Mouse (Mus musculus) adrenal gland, postnatal 36 days (tissue): ENCODE data around the gene Plcl2. TPM values are rescaled to one million over a fixed set of nuclear protein-coding genes. Genes with fewer than 3 reads are reported as not detected.
"Not testable (repeated sequence)": the region's sequence is repeated elsewhere in the genome, so short reads cannot be mapped to it uniquely, and the experiment has no call there.

Experiments used
- DNase-seq, 2 experiments: peaks; one replicate each; pipeline ENCODE4 v3.0.0; 2021; ENCODE audit warnings: mixed read lengths in 1 of 2
- total RNA-seq, 2 experiments: library from RNA; stranded (reverse); gene quantifications; 2 replicates each; pipeline ENCODE4 v1.2.3; 2021

Gene Plcl2
- total RNA-seq, 2 experiments from 2014 or later: 58.9 to 75.0 TPM

DNA sequence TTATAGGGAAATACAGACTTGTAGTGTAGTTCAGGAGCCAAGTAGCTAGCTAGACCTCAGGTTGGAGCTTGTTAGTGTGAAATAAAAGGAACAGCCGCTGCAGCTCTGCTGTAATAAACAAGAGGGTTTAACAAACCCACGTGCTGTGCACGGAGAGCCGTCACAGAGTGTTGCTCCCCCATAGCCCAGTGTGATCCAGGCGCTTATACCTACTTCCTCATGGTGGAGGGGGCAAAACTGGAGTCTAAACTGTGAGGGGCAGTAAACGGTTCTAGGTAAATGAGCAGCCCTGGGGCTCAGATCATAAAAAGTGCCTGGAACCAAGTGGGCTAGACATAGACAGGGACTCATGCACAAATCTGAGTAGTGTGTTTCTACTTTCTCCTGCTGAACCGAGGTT is 165.4 kb downstream of the Plcl2 start:
- no peak for DNase-seq

DNA sequence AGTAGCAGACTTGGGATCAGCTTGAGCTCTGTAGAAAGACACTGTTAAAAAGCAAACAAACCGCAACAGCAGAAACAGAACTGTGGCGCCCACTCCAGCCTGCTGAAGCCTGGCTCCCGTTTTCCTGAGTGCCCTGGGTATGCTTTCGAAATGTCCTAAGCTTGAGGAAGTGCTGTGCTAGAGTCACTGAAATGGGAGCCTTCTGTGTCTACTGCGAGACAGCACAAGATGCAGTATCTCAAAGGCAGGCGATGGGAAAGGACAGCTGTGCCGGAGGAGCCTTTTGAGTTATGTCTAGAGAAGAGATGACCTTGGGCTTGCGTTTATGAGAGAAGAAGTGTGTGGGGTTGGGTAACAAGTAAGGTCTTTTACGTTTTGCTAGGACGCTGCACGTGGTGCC is 166.0 kb downstream of the Plcl2 start:
- DNase-seq: no peak

DNA sequence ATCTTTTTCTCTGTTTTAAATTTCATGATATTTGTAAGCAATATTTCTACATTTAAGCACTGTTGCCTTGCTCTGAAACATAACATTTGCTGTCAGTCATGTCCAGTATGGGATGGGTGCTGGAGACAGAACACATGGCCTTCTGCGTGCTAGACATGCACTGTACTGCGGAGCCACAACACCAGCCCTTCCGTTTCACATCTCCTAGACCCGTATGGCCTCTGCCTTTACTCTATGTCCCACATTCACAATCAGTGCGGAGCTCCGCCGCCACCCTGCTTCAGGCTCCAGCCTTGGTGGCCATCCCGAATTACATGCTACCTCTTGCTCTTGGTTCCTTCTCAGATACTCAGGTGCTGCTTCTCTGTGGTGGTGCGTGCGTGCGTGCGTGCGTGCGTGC is 168.1 kb downstream of the Plcl2 start:
- DNase-seq: no peak

DNA sequence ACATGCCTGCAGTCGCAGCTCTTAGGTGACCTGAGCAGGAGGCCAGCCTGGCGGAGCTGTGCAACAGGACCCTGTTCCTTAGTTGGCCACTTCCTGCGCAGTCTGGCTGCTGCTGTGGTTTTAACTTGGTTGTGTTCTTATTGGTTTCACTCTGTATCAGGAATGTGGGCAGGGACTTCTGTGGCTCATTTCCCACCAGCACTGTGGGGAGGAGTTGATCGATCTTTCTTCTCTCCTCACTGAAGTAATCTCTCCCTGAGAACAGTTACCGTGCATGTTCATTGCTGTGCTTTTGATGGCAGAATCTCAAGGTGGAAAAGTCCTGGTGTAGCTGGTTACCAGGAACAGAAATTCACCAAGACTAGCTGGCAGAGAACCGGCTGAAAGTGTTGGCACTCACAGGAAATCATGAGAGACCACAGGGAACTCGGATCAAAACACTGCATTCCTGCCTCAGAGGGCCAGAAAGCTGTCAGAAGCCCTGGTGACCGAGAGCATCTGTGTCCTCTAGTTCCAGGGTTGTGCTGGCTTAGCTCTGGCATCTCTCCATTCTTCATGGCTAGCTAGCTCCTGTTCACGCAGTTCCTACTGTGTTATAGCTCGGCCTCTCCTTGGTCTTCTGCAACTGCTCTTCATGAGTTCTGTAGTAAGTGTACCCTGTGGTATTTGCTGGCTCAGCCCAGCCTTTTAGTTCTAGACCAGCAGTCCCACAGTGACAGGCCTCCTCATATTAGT is 168.9 kb downstream of the Plcl2 start:
- peak; percentile 30 to 53 for DNase-seq

DNA sequence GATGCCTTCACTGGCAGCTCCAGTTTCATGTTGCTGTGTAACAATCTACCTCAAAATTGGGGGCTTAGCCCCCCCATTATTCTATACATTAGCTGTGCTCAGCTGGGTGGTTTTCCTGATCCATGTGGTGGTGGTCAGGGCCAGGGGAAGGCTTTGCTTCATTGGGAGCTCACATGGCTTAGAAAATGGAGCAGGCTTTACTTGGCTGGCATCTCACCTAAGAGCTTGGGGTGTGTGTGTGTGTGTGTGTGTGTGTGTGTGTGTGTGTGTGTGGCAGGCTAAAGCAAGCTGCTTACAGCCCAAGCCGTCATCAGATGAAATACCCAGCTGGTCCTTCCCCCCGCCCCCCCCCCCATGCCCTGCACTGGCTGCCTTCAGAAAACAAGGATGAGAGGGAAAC is 169.5 kb downstream of the Plcl2 start:
- no peak for DNase-seq

DNA sequence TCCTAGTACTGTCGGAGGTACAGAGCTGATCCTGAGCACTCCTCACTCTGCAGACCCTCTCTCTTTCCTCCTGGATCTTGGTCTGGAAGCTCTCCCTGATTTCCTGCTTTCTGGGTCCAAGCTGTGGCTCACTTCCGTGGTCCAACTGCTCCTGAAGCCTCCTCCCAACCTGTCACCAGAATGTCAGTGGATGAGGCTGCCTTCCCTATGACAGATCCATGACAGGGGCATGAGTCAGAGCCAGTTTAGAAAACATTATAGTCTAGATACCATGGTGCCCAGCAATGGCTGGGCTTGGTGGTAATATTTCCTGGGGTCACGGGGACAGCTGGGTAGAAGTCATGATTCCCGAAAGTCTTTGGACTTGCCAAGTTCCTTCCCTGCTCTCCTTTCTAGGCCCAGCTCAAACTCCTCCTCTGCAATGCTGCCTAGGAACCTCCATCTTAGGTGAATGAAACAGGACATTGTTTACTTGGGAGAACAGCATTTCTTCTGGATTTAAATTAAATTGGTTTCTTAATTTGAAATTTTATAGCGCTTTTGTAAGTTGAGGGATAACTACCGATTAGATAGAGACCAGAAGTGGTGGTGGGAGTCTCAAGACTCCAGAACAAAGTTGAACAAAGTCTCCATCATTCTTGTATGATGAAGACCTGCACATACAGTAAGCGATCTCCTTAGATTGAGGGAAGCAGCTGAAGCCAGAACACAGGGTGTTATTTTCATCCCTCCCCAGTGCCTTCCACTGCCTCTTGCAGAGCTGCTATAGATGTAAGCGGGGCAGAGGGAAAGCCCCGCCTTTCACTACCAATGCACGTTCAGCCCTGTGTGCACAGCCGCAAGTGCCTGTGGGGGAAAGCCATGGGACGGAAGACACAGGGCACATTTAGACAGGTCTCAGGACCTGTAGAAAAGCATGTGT is 170.7 kb downstream of the Plcl2 start:
- peak; percentile 39 to 51 for DNase-seq

DNA sequence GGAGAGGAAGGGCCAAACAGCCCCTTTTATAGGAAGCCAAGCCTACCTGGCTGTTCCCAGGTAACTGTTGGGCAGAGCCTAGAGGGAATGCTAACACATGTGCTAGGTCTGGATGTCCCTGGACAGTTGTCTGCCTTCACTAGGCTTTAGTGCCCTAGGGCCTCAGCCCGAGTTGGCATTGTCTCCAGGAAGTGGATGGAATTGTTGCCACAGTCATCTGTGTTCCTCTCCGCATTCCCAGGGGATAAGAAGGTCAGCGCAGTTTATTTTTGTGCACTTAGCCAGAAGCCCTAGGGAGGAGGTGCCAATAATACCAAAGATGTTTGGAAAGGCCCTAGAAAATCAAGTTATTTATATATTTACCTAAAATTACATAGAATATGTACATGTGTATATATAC is 173.5 kb downstream of the Plcl2 start:
- DNase-seq: peak; percentile 27 to 56

DNA sequence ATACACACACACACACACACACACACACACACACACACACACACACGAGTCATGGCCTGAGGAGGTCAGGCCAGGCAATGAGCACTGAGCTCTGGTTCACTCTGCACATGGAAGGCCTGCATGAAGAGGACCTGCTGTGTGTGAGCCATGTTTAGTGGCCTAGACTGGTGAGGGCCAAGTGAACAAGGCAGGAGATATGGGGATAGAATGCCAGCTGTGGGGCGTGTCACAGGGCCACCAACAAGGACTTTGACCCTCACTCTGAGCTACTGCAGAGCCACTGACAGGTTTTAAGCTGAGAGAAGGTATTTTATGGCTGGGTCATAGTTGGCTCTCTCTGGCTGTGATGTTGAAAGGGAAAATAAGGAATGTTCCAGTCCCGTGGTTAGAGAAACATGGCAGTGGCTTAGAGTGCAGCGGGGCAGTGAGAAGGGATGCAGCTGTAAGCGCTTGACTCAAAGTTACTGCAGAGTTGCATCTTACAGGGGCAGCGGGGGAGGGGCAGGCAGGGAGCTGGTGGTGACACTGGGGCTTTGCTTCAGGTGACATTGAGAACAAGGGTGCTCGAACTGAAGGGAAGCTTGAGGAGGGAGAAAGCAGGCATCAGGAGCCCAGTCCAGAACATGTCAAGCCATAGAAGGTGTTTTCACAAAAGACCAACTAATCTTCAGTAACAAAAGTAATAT is 175.9 kb downstream of the Plcl2 start:
- DNase-seq: peak in 1 of 2 experiments; percentile 41

DNA sequence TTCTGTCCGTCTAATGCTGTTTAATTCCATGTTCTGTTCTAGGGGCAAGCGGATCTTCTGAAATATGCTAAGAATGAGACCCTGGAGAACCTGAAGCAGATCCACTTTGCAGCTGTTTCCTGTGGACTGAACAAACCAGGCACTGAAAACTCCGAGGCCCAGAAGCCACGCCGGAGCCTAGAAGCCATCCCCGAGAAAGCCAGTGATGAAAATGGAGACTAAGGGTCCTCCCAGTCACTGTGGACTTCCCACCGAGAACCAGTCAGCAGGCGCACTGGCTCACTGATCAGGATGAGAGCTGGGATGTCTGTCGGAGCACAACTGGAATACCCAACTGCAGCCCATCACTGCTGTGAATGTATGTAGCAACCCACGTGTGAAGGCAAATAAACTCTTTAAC is 178.5 kb downstream of the Plcl2 start:
- DNase-seq: no peak

DNA sequence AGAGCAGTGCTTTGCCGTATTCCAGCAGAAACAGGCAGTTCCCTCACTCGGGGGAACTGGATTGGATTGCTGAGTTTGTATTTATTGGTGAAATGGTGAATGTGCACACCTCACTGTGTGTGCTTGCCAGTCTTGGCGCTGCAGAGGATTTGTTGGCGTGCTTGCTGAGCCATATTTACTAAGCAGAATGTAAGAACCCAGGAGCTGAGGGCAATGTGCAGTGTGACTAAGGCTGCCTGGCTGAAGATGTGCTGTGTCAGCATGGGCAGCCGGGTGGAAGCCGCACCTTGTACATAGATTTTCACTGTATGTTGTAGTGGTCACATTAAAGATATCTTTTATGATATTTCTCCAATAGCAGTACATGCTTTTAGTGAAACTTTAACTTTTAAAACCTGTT is 178.9 kb downstream of the Plcl2 start:
- DNase-seq: no peak

DNA sequence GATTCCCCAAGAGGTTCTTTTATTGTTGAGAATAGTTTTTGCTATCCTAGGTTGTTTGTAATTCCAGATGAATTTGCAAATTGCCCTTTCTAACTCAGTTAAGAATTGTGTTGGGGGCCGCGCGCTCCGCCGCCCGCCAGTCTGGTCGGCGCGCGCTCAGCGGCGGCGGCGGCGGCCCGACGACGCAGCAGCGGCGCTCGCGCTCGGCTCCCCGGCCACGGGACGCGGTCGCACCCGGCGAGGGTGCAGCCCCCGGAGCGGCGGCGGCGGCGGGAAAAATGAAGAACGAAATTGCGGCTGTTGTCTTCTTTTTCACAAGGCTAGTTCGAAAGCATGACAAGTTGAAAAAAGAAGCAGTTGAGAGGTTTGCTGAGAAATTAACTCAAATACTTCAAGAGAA is 189.2 kb downstream of the Plcl2 start:
- not testable (repeated sequence) for DNase-seq

DNA sequence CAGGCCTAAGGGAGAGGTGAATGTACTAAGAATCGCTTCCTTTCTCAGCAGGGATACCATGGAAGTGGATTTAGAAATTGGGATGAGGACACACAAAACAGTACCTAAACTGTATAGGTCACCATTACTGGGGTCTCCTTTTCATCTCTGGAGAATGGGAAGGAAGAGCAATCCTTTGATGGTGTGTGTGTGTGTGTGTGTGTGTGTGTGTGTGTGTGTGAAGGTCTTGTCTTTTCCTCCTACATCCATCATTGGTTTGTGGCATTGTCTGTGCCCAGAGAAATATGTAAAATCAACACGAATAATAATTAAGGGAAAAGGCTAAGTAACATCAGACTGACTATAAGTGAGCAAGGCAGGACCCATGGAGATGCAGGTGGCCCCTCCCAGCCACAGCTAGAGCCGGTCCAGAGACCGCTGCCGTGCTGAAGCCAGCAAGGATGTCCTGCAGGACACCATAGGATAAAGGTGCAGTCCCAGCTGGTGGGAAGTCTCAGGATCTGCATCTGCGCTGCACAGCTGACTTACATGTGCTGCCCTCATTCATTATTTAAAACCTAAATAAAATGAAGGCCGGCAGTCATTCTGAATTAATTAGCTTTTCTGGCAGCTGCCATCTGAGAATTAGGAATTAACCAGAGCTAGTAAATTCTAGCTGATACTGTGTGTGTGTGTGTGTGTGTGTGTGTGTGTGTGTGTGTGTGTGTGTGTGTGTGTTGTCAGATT is 201.5 kb downstream of the Plcl2 start:
- no peak for DNase-seq

DNA sequence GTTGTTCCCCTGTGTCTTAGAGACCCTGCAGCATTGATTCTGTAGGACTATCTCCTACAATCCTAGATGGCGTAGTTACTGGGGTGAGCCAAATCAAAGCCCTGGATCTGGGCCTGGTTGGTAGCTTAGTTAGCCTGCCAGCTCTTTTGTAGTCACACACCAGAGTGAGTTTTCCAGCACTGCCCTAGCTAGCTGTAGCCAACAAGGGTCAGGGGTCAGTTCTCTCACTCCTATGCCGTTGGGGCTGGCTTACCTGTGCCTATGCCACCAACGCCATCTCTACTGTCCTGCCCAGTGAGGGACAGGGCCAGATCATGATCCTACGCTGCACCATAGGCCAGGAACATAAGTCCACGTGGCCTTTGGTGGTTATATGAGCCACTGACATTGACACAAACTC is 208.4 kb downstream of the Plcl2 start:
- no peak for DNase-seq

DNA sequence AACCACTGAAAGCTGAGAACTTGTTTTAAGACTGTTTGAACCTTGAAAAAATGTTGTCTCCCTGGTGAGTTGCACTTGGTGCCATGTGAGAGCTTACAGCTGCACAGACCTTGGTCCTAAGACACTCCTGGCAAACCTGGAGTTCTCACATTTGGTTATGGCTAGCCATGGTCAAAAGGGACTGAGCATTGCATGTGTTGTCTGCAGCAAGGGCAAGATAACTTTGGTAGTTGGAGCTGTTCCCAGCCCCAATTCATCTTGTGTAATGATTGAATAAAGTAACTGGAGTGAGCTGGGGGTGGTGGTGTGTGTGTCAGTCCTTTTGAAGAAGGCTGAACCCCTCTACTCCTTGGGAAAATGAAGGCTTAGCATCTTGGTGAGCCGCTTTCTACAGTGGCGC is 215.2 kb downstream of the Plcl2 start:
- peak in 1 of 2 experiments; percentile 37 for DNase-seq

DNA sequence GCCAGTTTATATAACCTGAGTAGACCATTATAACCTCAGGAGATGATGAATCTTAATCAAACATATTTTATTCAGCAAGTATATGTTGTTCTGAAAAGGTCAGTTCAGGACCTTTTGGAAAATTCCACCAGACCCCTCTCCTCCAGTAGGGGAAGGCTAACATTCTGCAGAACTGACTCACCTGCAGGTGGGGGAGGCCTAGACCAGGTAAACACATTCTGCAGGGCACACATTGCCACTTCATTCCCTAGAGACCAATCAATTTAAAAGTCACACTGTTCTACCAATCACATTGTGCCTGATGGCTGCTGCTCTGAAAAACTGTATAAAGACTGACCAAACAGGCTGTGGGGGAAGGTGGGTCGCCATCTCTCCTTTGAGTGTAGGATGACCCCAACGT is 217.1 kb downstream of the Plcl2 start:
- no peak for DNase-seq

DNA sequence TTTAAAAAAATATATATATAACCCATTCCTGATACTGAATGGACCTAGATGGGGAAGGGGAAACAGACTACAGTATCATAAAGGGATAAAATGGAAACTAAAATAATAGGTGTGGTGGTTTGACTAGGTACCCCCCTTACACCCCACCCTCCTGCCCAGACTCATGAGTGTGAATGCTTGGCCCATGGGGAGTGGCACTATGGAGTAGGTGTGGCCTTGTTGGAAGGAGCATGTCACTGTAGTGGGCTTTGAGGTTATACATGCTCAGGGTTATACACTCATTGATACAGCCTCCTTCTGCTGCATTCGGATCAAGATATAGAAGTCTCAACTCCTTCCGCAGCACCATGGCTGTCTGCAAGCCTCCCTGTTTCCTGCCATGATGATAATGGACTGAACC is 219.8 kb downstream of the Plcl2 start:
- no peak for DNase-seq

DNA sequence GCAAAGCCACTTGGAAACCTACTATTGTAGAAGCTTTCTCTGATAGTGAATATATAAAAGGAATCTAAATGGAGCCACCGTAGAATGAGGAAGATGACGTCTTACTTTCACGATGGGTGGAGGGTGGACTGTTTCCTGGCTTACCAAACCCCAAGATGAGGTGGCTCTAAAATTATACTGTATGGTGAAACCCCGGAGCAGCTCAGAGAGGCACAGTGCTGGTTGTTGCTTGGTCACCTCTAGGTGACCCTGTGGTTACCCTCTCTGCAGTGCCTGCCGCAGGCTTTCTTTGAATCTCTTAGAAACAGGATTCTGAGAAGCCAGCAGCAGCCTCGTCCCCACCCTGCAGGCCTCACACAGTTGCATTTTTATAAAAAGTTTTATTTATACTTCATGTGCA is 220.4 kb downstream of the Plcl2 start:
- no peak for DNase-seq

DNA sequence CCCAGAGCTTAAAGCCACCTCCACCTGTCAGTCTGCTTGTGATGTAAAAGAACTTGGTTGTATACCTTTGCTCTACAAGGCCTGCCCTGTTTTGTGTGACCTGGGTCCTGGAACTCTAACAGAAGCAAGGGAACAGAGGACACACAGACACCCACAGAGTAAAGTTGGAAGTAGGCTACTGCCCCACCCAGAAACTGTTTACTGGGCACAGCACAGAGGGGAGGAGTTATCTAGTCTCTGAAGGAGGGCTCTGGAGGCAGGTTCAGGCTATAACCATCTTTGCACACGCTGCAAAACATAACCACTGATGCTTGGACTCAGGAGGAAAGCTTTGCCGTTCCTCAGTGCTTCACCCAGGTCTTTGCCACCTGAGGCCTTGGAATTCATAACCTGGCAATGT is 221.7 kb downstream of the Plcl2 start:
- no peak for DNase-seq

DNA sequence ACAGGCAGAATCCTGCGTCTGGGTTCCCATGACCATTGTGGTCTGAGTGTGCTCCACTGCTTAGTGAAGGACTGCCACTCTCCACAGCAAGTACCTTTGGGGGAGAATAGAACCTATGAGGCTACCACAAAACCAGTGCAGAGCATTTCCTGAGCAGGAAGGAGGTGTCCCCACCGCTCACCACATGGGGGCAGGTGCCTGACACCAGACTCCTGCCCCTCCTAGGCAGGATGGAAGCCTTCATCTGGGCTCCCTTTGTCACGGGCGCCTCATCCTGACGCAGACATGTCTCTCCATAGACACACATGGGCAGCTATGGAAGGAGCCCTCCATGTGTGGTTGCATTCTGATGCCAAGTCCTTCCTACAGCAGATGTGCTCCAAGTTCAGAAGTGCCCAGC is 222.7 kb downstream of the Plcl2 start:
- DNase-seq: no peak

DNA sequence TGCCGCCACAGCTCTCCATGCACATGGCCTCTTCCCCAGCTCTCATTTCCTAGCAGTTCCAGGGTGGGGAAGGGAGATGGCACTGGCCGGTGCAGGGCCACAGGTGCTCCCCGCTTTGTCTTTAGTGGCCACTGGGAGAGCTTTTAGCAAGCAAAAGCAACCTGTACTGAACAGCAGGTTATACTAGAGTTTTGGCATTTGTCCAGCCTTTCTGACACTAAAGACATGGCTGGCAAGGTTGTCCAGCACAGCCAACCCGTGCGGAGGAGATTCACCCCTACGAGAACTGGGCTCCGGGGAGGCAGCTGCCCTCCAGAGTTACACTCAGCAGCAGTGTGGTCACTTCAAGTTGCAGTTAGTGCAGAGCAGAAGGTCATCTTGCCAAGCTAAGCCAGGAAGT is 224.2 kb downstream of the Plcl2 start:
- DNase-seq: no peak

DNA sequence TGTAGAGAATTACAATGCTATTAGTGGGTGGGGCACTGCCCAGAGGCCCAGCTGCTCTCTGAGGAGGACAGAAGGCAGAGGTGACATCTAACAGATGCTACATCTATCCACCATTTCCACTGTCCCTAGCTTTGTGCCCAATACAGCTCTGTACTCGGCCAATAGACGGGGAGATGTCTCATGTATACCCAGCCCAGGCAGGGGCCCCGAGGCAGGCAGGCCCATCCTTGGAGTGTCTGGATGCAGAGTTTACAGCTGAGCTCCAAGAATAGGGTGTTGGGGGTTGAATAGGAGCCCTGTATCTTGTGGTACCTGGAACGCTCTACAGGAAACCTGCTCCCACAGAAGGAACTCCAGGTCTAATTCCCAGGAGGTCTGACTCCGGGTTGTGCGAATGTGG is 225.6 kb downstream of the Plcl2 start:
- DNase-seq: no peak

DNA sequence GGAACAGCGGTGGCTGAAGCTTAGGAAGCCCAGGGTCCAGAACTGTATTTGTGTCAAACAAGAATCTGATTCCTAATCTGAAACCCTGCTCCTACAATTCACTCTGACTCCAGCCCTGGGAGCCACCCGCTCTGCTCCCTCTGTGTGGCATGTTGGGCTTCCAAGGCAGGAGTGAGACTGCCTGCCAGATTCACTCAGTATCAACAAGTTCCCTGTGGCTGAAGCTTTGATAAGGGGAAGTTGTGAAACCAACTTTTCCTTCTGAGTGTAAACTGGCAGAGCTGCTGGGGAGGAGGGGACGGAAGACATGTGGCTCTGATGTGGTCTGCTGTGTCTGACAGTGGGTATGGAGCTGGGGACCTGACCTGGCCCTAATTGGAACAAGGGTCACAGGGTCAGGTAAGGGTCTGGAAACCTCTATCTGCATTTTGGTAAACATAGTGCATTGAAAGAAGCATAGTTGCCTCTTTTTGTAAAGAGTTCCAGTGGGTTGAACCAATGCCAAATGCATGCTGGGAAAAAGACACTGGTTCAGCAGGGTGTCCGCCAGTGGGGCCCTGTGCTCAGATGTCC is 226.3 kb downstream of the Plcl2 start:
- no peak for DNase-seq
